ENCODE assay signal across 13 mouse cellular contexts in the genomic region with DNA sequence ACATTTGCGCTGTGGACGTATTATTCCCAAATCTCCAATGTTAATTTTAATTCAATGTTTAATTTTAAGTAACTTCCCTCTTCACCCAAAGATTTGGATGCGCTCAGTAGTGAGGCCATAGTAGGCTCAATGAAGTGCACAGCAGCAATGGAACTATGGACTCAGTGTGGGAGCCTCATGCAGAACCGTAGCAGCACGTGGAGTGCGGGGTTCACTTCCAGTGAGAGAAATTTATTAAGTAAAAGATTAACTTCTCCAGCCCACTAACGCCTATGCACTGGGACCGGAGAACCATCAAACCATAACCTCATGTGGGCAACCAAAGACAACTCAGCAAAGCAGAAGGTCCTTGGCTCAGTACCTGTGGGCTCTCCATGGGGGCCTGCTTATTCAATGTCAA. TPM values are rescaled to one million over a fixed set of nuclear protein-coding genes. Genes with fewer than 3 reads are reported as not detected.
"Had no signal": no experiment of that assay in that cellular context is flagged by ENCODE, and none has a peak within 500 bp of the region (broad histone marks: within the 10 kb centered on the region; RNA-seq: fewer than 3 reads in every experiment).

No protein-coding gene starts in this region.

- H3K9ac ChIP-seq: limb, embryonic 15.5 days; liver, embryonic 12.5 days; lung, embryonic 14.5 days; neural tube, embryonic 15.5 days had no signal

- H3K27me3 ChIP-seq: limb, embryonic 15.5 days; neural tube, embryonic 15.5 days had no signal

- H3K36me3 ChIP-seq: limb, embryonic 15.5 days; liver, embryonic 12.5 days; neural tube, embryonic 15.5 days had no signal

- ATAC-seq: liver, embryonic 12.5 days had no signal

- H3K27ac ChIP-seq: layer of hippocampus, adult 2 months; left cerebral cortex, adult 2 months; limb, embryonic 15.5 days; liver, embryonic 12.5 days; macrophage; neural tube, embryonic 15.5 days had no signal

- DNase-seq: lung, embryonic 14.5 days; lung, postnatal 10 days; midbrain, embryonic 14.5 days; right cerebral cortex, adult 18-20 months; right cerebral cortex, postnatal 25 days; thymus, postnatal 36 days had no signal

- H3K4me3 ChIP-seq: layer of hippocampus, adult 2 months; left cerebral cortex, adult 2 months; limb, embryonic 15.5 days; liver, embryonic 12.5 days; myocyte; neural tube, embryonic 15.5 days had no signal

- H3K4me2 ChIP-seq: limb, embryonic 15.5 days; liver, embryonic 12.5 days; lung, embryonic 14.5 days; neural tube, embryonic 15.5 days had no signal

- H3K9me3 ChIP-seq: limb, embryonic 15.5 days; liver, embryonic 12.5 days; neural tube, embryonic 15.5 days had no signal

RNA-seq across cellular contexts. Expression of a gene that starts 38.2 kb away (rescaled TPM):
- polyA plus RNA-seq: liver, embryonic 12.5 days; macrophage had no signal
